Mouse (Mus musculus): ENCODE data around the gene Pitx2.

The Pitx2 gene

DNA sequence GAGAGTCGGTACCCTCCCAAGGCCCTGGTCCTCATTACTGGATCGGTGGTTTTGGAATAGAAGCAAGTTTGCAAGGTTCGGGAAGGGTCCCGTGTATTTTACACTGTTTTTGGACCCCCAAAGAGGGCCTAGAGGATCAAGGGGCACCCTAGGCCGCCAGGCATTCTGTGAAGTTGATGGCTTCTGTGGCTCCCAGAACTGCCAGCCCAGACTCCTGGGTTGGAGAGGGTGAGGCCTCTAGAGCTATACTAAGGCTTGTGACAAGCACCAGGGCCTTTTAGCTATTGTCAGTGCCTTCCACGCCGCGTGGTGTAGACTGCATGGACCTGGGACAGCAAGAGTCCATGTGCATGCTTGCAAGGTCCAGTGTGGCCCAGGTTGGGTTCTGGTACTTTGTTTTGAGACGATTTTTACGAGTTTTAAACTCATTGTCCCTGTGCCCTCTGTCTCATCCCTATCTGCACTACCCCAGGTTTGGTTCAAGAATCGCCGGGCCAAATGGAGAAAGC is 18.2 kb downstream of the Pitx2 start:
- DNase-seq (ENCODE audit: low spot score): no peak

DNA sequence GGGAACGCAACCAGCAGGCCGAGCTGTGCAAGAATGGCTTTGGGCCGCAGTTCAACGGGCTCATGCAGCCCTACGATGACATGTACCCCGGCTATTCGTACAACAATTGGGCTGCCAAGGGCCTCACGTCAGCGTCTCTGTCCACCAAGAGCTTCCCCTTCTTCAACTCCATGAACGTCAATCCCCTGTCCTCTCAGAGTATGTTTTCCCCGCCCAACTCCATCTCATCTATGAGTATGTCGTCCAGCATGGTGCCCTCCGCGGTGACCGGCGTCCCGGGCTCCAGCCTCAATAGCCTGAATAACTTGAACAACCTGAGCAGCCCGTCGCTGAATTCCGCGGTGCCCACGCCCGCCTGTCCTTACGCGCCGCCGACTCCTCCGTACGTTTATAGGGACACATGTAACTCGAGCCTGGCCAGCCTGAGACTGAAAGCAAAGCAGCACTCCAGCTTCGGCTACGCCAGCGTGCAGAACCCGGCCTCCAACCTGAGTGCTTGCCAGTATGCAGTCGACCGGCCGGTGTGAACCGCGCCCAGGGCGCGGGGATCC is 18.8 kb downstream of the Pitx2 start:
- DNase-seq (ENCODE audit: low spot score): no peak

DNA sequence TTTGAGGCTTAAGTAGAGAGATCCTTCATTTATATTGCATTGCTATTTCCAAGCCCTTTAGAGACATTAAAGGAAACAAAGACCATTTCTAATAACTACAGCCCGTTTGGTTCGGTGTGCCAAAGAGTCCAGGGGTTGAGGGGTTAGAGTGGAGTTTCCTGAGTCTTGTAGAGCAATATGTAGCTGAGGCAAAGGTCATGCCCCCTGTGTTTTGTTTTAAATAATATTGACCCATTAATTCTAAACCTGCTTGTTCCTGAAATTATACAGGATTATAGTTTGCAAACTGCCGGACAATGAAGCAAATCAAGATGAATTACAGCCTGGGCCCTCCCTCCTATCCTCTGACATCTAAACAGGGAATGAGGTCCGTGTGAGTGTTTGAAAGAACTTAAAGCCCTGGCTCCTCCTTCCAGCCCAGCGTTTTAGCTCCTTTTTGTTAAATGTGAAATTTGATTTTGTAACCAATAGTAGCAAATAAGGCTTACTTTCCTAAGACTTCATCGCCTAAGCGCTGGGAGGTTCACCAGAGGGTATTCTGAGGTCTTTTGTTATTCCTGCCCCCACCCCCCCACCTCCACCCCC is 20.5 kb downstream of the Pitx2 start:
- DNase-seq (ENCODE audit: low spot score): no peak

DNA sequence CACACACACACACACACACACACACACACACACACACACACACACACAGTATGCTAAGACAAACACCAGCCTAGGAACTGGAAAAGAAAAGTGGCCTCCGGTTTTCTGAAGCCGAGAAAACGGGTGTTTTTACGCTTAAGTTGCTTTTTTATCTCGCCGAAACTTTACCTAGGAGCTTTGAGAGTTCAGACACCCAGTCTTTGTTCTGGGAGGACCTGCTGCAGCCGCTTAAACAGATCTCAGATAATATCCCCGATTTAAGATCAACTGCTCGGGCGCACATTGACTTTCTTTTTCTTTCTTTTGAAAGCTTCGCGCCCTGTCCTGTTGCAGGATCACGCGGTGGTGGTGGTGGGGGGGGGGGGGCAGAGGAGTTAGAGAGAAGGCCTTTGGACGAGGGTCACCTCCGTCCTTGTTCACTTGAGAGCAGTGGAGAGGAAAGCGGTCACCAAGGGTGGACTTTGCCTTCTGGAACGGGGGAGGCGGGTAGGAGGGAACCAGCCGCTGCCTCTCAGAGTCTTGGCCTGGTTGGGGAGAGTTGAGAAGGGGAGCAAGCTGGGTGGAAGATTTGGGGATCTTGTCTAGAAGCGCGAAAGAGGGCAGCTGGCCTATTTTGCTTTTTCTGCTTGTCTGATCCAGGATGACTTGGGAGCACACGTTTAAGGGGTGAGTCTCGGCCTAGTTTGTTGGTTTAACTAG is 21.2 kb downstream of the Pitx2 start:
- no peak for DNase-seq (ENCODE audit: low spot score)

DNA sequence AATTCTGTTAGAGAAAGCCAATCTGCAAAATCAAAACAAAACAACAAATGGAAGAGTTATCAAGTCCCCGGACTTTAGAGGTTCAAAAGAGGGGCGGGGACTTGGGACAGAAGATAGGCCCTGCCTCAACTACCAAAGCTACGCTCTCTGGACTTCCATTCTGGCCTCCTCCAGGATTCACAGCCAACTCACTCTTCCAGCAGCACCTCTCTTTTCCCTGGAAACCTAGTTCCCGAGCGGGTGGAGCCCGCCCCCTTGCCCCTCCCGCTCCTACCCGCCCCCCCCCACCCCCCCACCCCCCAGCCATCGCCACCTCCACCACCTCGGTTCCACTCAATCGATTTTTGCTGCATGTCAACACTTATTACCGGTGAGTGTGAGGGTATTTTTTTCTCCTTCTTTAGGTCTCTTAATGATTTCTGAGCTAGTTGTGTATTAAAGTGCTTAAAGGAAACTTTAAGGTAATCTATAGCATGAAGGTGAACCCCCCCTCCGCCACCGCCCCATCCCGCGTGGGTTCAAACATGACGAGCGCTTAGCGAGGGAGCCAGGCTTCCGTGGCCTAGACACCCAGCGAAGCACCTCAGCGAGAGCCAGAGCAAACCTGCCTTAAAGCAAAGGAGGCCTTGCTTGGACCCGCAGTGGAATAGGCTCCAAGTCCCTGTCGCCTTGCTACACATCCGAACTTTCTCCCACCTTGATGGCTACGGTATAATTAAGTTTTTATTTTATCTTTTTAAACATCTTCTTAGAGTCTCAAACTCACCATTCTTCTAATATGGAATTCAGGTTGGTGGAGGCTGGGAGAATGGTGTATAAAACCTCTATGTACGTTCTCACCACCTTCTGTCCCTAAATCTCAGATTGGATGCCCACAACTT is 21.9 kb downstream of the Pitx2 start:
- no peak for DNase-seq (ENCODE audit: low spot score)

DNA sequence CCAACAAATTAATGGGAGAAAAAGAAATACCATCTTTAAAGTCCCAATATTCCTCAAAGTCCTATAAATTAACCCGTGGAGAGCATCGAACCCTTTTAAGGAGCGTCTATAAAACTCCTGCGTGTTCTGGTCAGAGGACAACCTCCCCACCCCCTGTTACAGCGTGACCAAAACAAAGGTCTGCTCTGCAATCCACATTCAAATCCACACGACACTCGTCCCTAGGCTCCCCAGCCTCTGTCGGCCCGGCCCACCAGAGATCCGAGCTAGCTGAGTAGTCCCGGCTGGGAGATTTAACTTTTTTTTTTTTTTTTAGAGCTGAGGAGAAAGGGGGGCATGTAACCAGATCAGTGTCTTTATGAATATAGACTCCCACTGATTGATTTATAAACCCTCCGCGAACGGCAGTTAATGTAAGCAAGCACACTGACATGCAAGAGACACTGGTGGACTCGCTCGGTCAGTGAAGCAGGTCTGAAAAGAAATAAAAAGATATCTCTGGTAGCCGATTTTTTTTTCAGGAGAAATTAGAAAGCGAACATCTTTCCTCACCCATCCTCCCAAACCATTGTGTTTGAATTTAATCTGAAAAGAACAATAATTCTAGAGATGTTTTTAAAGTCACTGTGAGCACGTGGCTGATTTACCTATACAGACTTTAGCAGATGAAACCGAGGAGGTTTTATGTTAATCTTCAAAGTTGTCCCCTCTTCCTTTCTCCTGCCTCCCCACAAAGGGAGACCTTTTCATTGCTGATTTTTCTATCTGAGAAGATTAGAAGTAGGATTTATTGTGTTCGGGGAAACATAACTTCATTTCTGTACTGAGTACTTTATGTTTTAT is 23.0 kb downstream of the Pitx2 start:
- no peak for DNase-seq (ENCODE audit: low spot score)

DNA sequence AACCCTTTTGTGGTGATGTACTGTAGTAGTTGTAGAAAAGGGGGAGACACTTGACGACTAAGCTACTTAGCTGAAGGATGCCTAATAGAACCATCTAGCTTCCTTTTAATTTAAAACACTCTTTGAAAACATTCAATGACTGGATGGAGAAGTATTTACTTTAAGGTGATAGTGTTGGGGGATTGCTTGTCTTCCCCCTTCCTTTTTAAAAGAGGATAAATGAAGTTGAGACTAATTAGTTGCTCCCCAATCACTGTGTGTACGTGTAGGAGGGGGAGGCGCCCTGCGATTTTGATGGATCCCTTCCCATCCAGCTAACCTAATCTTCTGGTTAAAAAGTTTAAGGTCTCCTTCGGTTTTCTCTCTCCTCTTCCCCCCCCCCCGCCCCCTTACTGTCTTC is 23.7 kb downstream of the Pitx2 start:
- no peak for DNase-seq (ENCODE audit: low spot score)

DNA sequence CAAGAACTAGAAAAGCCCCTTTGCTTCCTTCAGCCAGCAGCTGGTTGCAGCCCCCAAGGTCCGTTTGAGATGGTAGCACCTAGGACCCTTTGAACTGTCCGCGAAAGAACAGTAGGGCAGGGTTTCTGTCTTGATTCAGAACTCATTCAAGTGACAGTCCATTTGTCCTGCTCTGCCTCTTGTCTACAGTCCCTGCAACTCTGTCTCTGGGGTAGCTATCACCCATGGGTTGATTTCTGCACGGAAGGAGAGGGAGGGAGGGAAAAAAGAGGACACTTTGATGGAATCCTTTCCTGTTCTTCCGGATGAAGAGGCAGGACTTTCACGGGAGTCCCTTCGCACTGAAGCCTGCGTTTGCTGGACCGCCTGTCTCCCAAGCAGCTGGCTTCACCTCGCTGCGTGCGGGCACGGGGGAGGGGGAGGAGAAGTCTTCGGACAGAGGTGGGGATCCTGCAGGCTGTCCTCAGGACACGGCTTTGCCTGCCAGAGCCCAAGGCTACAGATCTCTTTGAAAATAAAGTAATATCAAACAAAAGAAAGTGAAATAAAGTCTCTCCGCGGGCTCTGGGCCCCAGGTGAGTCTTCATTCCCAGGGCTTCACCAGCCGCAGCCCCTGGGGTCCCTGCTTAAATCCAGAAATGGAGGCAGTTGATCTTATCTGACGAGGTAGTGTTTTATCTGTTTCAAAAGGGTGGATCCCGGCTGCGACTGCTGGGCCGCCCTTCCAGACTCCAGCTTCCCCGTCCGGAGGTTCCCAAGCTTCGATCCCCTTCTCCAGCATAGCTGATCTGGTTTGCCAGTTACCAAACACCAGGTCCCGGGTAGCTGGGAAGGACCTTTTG is 24.5 kb downstream of the Pitx2 start:
- no peak for DNase-seq (ENCODE audit: low spot score)

DNA sequence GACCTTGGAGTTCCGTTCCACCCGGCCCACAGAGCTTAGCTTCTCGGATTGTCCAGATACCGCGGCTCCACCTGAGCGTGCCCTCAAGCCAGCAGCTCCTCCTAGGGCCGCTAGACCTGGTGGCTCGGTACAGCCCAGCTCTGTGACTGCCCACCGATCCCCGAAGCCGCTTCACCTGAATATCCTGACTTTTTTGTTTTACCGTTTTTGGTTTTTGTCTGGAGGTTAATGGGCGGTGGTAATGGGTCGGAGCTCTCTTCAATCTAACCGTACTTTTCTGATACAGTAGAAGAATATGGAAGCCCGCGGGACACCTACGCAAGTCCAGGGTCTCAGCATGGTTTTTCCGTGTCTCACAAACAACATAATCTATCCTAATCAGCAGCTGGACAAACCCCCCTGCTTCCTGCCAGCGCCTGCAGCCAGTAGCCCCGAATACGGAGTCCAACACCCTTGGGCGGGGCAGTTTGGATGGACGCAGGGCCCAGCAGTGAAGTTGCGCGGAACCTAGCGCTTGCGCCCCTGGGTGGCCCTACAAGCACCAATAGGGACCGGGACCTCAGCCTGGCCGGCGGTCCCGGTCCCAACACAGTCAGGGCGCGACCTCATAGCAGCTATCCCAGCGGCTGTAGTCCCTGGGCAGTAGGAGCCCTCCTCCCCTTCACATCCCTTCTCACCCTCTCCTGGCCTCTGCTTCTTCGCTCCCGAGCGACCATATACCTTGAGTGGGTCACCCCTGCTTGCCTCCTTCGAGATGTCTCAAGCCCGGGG is 25.3 kb downstream of the Pitx2 start:
- no peak for DNase-seq (ENCODE audit: low spot score)

DNA sequence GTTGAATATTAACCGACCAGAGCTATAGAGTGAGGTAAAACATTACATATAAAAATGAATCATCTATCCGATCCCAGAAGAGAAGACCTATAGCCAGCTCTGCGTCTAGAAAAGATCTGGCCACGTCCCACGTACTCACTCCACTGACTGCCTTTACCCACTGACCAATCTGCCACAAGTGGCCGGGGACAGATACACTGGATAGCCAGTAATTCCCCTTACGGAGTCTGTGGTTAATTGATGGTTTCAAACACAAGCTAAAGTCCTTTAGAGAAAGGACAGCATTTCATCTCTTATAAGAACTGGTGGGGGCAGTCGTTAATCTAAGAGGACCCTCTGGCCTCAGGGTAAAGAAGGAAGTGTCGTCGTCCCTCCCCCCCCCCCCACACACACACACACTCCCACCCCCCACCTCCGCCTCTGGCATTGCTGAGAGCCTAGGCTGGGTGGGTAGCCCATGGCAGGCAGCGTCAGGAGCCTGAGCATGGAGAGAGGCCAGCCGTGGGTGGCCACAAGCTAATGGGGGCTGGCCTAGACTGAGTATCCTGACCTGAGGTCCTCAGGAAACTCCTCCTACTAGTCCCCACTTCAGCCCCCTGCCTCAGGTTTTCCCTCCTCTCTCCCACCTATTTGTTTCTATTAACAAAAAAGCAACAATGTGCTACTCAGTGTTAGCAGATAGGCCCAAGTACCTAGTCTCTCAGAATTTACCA is 26.1 kb downstream of the Pitx2 start:
- no peak for DNase-seq (ENCODE audit: low spot score)

DNA sequence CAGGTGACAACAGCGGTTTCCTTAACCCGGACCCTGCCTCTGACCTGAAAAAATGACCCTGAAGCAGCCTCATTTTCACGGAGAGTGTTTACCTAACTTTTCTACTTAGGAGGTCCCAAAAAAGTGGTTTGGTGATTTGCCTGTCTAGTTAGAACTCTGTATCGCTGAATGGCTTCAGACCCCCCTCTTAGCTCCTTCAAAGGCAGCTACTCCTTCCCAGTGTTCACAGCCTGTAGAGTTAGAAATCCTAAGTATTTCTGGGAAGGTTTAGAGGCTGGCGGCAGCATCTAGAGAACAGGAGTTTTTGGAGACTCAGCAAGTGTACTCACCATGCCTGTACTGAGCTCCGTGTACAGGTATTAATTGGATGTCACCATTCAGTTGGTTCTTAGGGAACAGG is 27.0 kb downstream of the Pitx2 start:
- no peak for DNase-seq (ENCODE audit: low spot score)

DNA sequence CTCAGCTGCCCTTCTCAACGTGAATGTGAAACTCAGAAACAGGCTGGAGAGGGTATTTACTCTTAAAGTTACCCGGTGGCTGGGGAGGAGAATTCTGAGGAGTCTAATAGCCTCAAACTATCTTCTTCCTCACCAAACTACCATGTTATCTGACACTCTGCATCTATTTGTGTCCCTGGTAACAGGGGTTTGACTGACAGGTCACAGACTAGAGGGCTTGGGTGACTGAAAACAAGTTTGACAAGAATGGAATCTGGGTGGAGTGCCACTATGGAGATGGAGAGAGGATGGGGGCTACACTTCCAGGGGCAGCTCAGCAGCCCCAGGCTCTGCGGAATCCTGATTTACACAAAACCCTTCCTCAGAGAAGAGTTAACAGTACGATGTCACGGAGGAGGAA is 27.7 kb downstream of the Pitx2 start:
- no peak for DNase-seq (ENCODE audit: low spot score)

DNA sequence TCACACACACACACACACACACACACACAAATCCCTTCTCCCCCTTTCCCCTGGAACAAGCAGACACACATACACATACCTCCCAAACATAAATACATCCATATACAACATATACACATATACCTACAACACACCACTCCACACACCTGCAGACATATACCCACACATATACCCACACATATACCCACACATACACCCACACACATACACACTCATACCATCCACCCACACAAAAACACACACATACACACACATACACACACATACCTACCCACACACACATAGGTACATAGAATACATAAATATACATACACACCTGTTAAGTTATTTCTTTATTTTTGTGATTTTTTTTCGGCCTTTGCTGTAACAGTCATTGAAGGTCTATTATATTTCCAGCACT is 38.3 kb downstream of the Pitx2 start:
- no peak for DNase-seq (ENCODE audit: low spot score)

DNA sequence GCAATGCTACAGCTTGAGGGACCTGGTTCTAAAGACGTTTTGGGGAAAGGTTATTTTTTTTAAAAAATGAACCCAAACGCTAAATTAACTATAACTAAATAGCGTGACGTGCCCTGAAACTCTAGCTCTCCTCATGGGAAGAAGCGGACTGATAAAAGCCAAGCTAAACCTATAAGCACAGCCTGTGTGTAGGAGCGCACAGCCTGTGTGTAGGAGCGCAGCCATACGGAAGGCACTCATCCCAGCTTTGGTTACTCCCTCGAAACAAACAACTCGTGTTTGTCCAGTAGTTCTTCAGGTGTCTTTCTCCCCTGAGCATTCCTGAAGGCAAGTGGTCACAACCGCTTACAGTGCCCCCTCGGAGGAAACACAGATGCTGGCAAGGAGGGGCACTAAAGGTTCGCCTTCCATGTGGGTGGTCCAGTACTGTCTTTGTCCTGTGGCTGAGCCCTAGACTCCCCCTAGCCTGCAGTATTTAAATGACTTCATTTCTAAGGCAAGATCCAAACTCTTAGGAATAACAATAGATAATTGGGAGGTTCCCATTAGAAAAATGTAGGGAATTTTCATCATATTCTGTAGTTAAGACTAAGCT is 39.1 kb downstream of the Pitx2 start:
- DNase-seq (ENCODE audit: low spot score): no peak

DNA sequence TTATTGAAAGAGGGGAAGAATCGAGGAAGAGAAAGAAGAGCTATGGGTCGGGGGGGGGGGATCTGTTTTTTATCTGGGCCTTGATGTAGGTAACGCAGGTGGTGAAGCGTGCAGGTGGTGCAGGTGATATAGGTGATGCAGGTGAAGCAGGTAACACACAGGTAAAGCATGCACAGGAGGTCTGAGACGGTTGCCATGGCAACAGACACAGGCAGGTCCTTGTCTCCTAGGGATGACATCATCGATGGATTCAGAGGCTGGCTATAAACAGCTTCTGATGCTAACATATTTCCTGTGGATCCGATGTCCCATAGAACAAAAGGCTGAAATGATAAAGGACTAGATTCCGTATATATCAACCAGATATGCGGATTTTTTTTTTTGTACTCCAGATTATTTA is 51.3 kb downstream of the Pitx2 start:
- DNase-seq (ENCODE audit: low spot score): no peak

DNA sequence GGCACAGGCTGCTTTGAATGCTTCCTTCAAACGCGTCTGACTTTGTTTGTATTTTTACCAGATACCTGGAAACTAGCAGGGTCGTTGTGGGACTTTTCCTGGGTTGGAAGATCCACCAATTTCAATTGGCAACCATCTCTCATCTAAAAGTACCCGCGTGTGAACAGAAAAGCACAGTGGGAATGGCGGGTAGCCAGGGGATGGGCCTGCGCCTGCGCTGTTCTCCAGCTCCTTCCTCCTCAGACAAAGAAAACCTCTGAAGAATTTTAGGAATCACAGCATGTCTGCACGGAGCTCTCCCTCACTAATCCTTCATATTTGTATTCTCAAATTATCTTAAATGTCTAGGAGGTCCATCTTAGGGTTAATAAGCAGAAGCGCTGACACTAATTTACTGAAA is 54.6 kb downstream of the Pitx2 start:
- no peak for DNase-seq (ENCODE audit: low spot score)

DNA sequence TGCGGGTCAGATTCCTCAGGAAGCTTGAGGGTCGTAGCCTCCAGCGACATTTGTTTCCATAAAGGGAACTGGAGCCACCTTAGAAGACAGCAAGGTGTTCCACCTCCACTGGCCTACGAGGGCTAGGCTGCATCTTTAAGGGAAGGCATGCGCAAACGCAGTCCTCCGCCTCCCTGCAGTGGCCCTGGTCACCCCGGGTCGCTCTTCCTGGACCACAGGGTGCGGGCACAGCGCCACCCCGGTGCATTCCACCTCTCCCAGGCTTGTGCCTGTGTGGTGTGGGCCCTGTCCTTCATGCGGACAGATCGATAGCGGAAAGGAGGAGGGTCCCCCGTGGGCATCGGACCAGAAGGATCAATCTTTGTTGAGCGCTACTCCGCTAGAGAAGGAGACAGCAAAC is 56.6 kb downstream of the Pitx2 start:
- no peak for DNase-seq (ENCODE audit: low spot score)

DNA sequence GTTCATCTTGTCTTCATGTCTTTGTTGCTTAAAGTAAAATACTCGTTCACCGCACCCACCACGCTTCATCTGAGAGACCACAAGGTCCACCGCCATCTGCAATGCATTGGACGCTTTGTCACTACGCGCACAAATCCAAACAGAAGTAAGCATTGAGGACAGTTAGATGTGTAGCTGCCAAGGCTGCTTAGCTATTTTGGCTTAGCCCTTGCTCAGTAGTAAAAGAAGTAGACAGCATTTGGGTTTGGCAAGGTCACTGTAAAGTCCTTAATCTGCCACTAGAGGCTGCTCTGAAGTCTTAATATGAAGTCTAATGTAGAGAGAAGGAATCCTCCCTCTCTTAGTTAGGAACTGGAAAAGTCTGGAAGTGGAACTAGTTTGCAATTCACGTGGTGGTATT is 57.1 kb downstream of the Pitx2 start:
- no peak for DNase-seq (ENCODE audit: low spot score)

DNA sequence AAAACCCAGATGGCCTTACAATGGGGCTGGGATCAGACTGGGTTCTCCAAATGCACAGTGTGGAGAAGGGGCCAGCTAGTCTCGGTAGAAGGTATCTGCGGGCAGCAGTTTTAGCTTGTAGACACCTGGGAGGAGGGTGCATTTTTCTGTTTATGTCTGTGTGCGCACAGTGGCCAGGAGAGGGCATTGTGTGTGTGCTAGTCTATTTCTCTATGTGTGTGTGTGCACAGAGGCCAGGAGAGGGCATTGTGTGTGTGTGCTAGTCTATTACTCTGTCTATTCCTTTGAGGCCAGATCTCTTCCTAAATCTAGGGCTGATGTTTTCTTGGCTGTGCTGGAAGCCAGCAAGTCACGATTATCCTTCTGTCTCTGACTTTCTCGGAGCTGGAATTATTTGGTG is 58.8 kb downstream of the Pitx2 start:
- no peak for DNase-seq (ENCODE audit: low spot score)
